Mouse (Mus musculus): ENCODE results near the gene Myl6.

DNA sequence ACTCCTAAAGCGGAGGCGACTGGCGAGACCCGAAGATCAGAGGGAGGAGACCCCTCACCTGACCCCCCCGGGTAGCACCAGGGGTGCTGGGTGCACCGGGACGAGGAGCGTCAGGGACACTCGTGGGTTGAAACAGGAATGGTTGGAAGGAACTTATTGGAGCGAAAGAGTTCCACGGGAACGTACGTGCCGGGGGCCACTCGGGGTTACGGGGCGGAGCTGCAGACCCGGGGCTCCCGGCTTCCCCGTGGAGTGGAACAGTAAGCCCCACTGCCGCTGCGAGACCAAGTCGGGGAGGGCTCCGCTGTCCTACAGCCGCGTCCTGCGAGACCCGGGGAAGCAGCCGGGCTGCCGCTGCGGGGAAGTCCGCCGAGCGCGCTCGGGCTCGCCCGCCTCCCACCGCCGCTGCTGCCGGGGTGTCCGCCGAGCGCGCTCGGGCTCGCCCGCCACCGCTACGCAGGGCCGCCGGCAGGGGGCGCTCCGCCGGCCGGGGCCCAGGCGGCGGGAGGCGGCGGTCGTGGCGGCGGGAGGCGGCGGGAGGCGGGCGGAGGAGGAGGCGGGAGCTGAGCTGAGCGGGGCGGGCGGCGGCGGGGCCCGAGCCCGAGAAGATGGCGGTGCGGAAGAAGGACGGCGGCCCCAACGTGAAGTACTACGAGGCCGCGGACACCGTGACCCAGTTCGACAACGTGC, 35.1 kb downstream of the Myl6 start, which contains the start of gene Smarcc2:
- TF ChIP-seq POLR2A (IDR thresholded peaks at IDR 0.05; ENCODE audit: borderline replicate concordance, control insufficient read depth, low read depth, low read length) (no peak), CTCF (IDR thresholded peaks at IDR 0.05; ENCODE audit: control insufficient read depth, insufficient read depth, low read length) (peak; percentile 46; the same call in 1 of the 2 replicates)

Measured in bone marrow, adult 2 months (tissue).